Mouse (Mus musculus): ENCODE measurements around the gene D330045A20Rik.

DNA sequence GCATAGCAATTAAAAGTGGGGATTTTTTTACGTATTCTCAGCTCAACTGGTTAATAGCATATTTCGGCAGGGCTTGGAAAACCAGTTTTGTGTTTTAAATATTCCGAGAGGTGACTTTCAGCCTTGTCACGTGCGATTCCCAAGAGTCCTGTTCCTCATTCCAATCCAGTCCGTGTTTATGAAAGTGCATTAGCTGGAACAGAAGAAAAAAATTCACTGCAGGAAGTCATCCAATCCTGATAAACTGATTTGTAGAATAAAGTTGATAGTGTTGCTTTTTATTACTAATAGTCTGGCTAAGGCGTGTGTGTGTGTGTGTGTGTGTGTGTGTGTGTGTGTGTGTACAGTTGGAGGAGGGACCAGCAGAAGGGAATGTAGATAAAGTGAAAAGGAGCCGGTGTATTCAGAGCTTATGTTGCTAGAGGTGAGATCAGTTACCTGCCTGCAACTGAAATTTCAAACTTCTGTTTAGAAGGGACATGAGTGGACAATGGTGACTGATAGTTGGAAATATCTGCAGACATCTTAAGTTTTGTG is 82.8 kb downstream of the D330045A20Rik start, which contains the start of gene Rnf128:
- TF ChIP-seq CTCF (IDR thresholded peaks at IDR 0.05; ENCODE audit: low read depth) (no peak), EP300 (optimal IDR thresholded peaks at IDR 0.05) (no peak)
